Mouse (Mus musculus) layer of hippocampus, adult 9-11 months (tissue): ENCODE data around the gene Cdc37l1.

Experiments
- DNase-seq: peaks from one replicate; pipeline ENCODE4 v3.0.0; 2022

The Cdc37l1 gene

DNA sequence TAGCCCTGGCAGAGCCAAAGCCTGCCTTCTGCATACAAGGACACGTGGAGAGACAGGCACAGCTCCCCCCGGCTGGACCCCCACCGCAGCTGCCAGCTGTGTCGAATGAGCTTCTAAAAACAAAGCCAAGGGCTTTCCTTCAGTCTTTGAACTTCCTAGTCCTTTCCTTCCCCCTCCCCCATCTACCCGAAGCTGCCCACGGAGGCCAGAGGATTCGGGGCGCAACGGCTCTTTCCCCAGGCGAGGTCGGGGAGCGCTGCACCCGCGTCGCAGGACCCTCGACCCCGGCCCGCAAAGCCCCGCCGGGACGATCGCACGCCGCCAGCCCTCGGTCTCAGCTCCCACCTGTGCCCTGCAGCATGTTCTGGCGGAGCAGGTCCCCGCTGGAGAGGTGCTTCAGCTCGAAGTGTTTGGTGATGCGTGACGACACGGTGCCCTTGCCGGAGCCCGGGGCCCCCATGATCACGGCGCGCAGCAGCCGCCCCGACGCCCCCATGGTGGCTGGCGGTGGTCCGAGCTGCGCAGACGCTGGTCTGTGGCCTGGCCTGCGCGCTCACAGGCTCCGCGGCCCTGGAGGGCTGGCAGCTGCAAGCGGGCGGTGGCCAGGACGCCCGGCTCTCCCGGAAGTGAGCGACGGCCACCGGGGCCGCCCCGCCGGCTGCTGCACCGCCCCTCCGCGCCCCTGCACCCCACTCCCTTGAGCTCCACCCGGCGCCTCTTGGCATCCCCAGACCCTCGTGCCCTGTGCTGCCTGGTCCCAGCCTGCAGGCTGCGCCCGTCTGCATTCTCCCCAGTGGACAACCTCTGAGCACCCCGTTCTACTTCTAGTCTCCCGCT, 57.4 kb downstream of the Cdc37l1 start, which contains the start of gene Ak3:
Ak3 (minus strand) TSS at position 628 of the 837 bp plus-strand sequence.
- DNase-seq, result peak; percentile 87

DNA sequence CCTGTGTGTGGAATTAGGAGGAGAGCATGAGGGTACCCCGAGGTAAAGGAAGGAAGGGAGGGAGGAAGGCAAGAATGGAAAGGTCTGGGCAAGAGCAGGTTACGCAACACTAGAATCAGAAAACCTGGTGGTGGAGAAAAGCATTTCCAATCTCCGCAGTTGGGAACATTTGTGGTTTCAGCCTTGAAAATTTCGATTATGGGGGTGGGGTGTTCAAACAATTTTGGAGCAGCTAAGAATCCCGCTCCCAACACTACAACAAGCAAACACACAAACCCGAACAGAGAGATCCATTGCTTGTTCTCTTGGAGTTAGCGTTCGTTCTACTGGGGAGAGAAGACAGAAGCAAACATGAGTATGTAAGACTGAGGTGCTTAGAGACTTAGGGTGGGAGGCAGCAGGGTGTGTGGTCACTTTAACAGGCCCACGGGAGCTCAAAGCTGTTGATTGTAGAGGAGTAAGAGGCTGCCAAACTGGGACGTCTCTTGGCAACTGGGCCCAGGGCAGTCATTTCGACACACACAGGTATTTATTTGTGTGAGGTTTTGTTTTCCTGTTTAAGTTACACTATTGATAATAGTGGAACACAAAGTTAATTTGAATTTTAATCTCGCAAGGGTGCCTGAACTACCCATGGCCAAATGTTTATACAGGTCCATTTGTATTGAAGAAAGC, 59.4 kb downstream of the Cdc37l1 start:
- no peak for DNase-seq

DNA sequence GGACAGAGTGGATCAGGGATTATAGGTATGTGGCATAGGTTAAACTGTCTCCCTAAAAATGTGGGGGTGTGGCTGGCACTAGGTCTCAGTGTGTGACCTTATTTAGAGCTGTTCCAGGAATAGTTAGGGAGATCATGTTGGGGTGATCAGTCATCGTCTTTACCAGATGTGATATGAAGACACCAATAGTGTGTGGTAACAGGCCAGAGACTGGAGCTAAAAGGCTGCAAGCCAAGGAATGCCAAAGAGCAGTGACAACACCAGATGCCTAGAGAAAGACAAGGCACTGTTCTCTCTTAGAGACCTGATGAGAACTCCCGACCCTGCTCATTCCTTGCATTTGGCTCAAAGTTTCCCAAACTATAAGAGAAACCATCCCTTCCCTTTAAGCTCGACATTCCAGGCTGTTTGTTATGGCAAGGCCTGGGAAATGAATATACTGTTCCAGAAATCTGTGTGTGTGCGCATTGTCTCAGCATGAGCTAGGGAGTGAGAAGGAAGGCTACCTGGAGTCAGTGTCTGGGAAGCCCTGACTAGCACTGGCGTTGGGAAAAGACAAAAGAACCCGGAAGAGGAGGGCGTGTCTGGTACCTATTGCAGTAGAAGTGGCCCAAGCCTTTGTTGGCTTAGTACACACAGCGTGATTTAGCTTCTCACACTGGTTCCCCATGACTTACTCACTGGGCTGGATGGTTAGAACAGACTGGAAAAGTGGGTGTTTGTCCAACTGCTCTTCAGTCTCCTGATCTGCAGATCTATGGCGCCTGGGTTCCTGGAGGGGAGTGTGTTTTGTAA, 60.2 kb downstream of the Cdc37l1 start:
- no peak for DNase-seq

DNA sequence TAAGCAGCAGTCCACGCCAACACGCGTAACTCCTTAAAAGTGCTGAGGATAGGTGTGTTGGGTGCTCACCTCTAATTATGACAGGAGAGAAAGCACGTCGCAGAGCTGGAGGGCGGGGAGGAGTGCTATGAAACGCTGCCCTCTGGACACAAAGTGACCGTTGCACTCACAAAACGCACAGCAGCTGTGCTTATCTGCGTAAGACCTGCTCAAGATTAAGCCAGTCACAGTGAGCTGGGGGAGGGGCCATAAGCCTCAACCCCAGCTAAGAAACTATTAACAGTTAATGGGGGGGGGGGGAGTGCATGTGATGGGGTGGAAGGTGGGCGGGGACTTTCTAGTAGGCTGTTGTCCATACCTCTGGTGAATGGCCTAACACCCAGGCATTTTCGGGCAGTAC, 62.6 kb downstream of the Cdc37l1 start:
- DNase-seq, result no peak

DNA sequence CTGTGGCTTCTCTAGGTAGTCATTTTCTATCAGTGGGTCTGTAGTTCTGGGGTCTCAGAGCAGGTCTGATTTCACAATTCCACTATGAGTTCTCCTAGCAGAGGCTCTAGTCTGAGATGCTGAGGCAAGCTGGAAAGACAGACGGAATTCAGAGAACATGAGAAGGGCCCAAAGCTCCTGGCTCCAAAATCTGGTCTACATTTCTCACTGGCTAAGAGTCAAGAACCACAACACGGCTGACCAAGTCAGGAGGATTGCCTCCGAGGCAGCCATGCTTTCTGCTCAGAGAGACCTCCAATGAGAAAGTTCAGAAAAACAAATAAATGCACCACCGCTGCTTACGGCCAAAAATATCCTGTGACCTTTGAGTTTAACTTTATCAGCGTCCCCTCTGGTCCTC, 64.4 kb downstream of the Cdc37l1 start:
- no peak for DNase-seq

DNA sequence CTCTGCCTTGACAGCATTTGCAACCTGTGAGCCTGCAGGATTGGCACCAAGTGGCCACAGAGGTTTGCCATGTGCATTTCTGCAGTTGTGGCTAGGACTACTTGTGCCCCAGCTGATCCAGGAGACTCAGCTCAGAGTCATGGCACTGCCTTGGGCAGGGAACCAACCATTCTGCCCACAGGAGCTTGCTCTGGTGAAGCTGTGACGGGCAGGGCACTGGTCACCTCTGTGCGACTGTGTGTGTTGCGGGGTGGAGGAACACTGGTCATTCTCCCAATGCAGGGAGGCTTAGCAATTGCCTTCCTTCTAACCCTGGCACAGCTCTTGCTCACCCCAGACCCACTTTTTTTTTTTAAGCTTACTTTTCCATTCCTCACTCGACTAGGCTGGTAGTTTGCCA, 65.3 kb downstream of the Cdc37l1 start:
- no peak for DNase-seq

DNA sequence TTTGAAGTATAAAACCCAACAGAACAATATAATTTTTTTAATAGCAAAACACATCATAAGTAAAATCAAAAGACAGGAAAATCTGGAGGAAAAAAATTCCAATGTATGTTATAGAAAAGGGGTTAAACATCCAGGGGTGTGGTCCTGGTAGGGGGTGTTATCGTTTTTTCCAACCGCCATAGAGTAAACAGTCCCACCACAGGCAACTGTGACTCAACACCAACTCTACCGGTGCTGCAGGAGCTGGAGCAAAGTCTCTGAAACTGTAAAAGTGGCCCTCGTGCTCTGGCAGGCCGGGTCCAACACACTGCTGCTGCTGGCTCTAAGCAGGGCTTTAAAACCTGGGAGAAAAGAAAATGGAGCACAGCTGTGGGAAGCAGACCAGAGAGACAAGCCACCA, 68.6 kb downstream of the Cdc37l1 start:
- no peak for DNase-seq

DNA sequence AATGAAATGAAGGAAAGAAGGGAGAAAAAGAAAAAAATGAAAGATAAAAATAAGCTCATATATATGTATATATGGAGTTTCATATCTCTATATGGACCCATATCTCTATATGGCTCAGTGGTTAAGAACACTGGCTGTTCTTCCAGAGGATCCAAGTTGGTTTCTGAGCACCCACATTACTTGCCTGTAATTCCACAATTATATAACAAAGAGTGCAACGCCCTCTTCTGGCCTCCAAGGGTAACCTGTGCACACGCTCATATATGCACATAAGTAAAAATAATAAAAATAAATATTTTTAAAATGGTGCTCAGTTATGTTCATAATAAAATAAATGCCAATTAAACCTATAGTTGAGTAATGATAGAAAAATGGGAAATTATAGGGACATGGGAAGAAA, 69.5 kb downstream of the Cdc37l1 start:
- DNase-seq, result no peak

DNA sequence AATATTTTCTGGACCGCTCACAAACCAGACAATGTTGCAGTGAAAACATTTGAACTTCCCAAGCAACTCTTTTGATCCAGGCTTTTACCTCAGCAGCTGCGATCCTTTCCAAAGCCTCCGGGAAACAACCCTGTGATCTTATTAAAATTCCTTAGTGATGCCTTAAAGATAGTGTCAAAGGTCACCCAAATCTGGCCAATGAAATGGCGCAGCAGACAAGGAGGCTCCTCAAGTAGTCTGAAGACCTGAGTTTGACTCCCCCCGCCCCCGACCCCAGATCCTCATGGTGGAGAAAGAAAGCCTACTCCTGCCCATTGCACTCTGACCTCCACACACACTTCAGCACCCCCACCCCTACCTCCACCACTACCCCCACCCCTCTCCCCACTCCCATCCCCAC, 70.1 kb downstream of the Cdc37l1 start:
- DNase-seq, result no peak

DNA sequence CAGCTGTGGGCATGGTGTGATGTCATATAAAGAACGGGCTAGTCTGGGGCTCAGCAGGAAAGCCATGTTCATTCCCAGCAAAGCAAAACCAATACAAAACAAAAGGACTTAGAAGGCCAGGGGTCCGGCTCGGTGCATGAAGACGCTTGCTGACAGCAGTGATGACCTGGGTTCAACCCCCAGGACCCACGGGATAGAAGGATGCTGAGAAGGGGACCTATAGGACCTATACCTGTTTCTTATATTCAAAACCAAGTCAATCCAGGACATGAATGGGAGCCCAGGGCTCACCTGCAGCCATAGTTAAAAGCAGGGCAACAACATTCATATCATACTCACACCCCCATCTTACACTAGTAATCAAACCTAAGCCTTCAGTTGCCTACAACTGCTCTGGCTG, 72.9 kb downstream of the Cdc37l1 start:
- no peak for DNase-seq

DNA sequence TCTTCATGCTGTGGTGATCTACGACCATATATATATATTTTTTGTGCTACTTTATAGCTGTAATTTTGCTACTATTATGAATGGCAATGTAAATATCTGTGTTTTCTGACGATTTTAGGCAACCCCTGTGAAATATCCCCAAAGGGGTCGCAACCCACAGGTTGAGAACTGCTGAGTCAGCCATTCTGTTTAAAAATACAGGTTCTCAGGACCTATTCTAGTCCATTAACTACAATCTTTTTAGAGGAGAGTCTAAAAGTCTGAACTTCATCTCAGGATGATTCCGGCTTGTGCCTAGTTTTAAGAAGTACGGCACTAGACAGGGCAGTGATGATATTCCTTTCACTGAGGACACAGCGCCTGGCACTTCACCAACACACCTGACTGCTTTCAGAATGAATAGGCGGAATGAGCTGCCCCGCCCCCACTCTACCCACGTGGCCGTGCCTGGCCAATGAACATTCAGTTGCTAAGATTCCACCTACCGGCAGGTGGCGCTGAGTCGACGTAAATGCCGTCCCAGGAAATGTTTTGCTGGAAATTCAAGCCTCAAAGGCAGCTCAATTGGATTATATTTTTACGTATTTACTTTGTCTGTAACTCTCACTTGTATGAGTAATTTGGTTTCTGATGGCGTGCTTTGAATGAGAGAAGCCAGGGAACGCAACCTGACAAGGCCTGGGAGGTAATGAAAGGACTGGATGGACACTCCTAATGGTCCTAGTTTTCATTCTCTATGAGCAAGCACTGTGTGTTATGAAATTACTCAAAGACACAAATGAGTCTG, 73.6 kb downstream of the Cdc37l1 start:
- DNase-seq, result peak; percentile 89

DNA sequence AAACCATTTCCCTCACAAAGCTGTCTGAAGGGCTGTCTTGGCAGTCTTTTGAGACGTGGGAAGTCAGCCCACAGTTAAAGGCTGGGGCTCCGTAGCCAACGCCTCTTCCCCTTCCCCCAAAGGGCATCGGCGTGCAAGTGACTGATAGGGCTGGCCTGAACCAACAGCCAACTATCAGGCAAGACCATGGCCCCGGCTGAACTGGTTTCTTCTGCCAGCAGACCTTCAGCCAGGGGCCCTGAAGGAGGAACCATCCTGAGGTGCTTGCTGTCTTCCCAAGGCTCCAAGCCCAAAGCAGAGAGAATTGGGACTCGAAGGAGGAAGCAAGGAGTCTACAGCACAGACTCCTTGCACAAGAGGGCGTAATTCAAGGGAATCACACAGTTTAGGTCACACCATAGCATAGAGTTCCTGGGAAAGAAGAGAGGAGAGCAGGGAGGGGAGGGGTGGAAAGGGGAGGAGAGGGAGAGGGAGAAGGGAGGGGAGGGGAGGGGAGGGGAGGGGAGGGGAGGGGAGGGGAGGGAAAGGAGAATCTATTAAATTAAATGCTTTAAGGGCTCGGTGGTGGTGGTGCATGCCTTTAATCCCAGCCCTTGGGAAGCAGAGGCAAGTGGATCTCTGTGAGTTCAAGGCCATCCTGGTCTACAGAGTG, 74.4 kb downstream of the Cdc37l1 start:
- DNase-seq, result no peak

DNA sequence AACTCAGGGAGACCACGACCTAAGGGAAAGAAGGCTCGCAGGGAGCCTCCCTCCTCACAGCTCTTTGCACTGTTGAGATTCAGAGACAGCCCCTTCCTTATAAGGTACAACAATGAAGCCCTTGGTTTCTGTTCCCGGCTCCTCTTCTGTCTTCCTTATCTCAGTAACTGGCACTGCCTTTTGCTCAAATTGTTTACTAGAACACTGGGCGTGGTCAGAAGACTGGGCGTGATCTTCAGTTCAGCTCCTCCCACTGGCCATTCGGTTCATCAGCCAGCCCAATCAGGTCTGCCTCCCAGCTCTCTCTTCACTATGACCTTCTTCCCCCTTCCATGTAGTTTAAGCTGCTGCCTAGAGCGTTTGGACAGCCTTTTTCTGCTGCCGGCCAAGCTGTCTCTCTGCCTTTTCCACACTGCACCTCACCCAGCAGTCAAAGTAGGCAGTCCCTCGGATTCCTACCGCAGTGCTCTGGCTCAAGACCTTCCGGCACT, 76.9 kb downstream of the Cdc37l1 start:
- DNase-seq, result peak; percentile 89

DNA sequence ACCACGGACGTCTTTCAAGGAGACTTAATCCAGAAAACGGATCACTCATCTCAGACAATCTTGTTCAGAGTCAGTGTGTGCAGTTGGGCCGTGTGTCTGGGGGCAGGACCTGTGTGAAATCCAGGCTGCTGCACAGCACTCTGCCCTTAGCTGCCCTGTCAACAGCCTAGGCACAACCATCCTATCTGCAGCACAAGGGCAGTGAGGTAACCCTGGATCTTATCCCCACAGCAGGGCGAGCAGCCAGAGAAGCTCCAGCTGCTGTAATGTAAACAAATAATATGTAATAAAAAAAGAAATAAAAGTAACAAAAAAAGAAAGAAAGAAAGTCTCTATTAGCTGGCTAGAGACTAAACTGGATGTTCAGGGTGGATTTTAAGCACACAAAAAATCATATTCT, 79.0 kb downstream of the Cdc37l1 start:
- DNase-seq, result no peak

DNA sequence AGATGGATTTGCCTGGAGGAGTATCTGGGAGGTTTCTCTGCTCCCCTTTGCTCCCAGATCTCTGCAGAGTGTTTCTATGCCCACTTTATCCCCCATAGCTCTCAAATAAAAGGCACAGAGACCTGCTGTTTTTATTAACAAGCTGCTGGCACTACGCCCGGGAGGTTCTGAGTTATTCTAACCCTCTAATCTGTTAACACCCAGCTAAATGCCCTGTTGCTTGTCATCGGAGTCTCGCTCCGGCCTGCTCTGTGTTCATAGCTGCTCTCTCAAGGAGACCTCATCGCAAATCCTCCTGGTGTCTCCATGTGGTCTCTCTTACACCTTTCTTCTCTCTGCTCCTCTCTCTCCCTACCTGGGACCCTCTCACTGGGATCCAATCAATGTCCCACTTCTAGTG, 84.7 kb downstream of the Cdc37l1 start:
- no peak for DNase-seq
